Mouse (Mus musculus): ENCODE results near the gene Rabgap1l.
"Not testable (repeated sequence)": the region's sequence is repeated elsewhere in the genome, so short reads cannot be mapped to it uniquely, and the experiment has no call there.

Gene Rabgap1l

GRCm38 (mm10) chr1:160286400-160287057, 506.5 kb downstream of the Rabgap1l start:
- ATAC-seq (ENCODE audit: low TSS enrichment) = peak; percentile 65

- ATAC-seq (ENCODE audit: low TSS enrichment) = no peak
Observed at GRCm38 (mm10) chr1:160284241-160284640, 508.8 kb downstream of the Rabgap1l start.

GRCm38 (mm10) chr1:160282166-160282874, 510.7 kb downstream of the Rabgap1l start:
- not testable (repeated sequence) for ATAC-seq (ENCODE audit: low TSS enrichment)

GRCm38 (mm10) chr1:160281337-160282084, 511.5 kb downstream of the Rabgap1l start:
- ATAC-seq (ENCODE audit: low TSS enrichment) = no peak

- no peak for ATAC-seq (ENCODE audit: low TSS enrichment)
Observed at GRCm38 (mm10) chr1:160280603-160281002, 512.4 kb downstream of the Rabgap1l start.

- peak; percentile 92 for ATAC-seq (ENCODE audit: low TSS enrichment)
Observed at GRCm38 (mm10) chr1:160277940-160278682, 514.9 kb downstream of the Rabgap1l start.

- no peak for ATAC-seq (ENCODE audit: low TSS enrichment)
Observed at GRCm38 (mm10) chr1:160275248-160275647, 517.8 kb downstream of the Rabgap1l start.

GRCm38 (mm10) chr1:160273133-160273743, 519.8 kb downstream of the Rabgap1l start:
- ATAC-seq (ENCODE audit: low TSS enrichment) = no peak

GRCm38 (mm10) chr1:160271282-160271967, 521.6 kb downstream of the Rabgap1l start:
- ATAC-seq (ENCODE audit: low TSS enrichment) = peak; percentile 25; the same call in 1 of the 2 replicates

- no peak for ATAC-seq (ENCODE audit: low TSS enrichment)
Observed at GRCm38 (mm10) chr1:160268322-160268721, 524.7 kb downstream of the Rabgap1l start.

- ATAC-seq (ENCODE audit: low TSS enrichment) = peak; percentile 56
Observed at GRCm38 (mm10) chr1:160263630-160264346, 529.2 kb downstream of the Rabgap1l start.

GRCm38 (mm10) chr1:160263053-160263452, 530.0 kb downstream of the Rabgap1l start:
- ATAC-seq (ENCODE audit: low TSS enrichment) = no peak

- no peak for ATAC-seq (ENCODE audit: low TSS enrichment)
Observed at GRCm38 (mm10) chr1:160262415-160262814, 530.6 kb downstream of the Rabgap1l start.

GRCm38 (mm10) chr1:160261849-160262248, 531.2 kb downstream of the Rabgap1l start:
- ATAC-seq (ENCODE audit: low TSS enrichment) = no peak

- no peak for ATAC-seq (ENCODE audit: low TSS enrichment)
Observed at GRCm38 (mm10) chr1:160260605-160261004, 532.4 kb downstream of the Rabgap1l start.

- ATAC-seq (ENCODE audit: low TSS enrichment) = no peak
Observed at GRCm38 (mm10) chr1:160259884-160260283, 533.1 kb downstream of the Rabgap1l start.

- ATAC-seq (ENCODE audit: low TSS enrichment) = no peak
Observed at GRCm38 (mm10) chr1:160253108-160253507, 539.9 kb downstream of the Rabgap1l start.

GRCm38 (mm10) chr1:160251388-160252007, 541.5 kb downstream of the Rabgap1l start:
- ATAC-seq (ENCODE audit: low TSS enrichment) = no peak

GRCm38 (mm10) chr1:160250782-160251181, 542.2 kb downstream of the Rabgap1l start:
- peak; percentile 64 for ATAC-seq (ENCODE audit: low TSS enrichment)

- ATAC-seq (ENCODE audit: low TSS enrichment) = peak; percentile 36; the same call in 1 of the 2 replicates
Observed at GRCm38 (mm10) chr1:160249786-160250185, 543.2 kb downstream of the Rabgap1l start.
